Mouse (Mus musculus) intestine, postnatal 0 days (tissue): ENCODE results near the gene Dab1. TPM values are rescaled to one million over a fixed set of nuclear protein-coding genes. Genes with fewer than 3 reads are reported as not detected.

ENCODE experiments used
- ATAC-seq: fragments of 200-750 bp; cut with Nextera tagmentation; 2 replicates; pipeline ENCODE4 v1.8.0; 2017; ENCODE audit warnings: mild to moderate bottlenecking, moderate TSS enrichment, moderate library complexity
- H3K27ac ChIP-seq: fragments of 300-500 bp; sonication (generic); 2 replicates; pipeline ENCODE4 v1.5.1; 2014; ENCODE audit warnings: mild to moderate bottlenecking, low read depth, low read length, moderate library complexity
- H3K27me3 ChIP-seq: fragments of 300-500 bp; sonication (generic); replicated peaks from 2 replicates; pipeline ENCODE4 v1.6.1; 2014; ENCODE audit warnings: low read length, mixed read lengths; ENCODE audit not compliant: control insufficient read depth, insufficient read depth
- H3K36me3 ChIP-seq: fragments of 300-500 bp; sonication (generic); 2 replicates; pipeline ENCODE4 v1.6.1; 2014; ENCODE audit warnings: mild to moderate bottlenecking, moderate library complexity; ENCODE audit not compliant: control insufficient read depth, insufficient read depth
- H3K4me1 ChIP-seq: fragments of 300-500 bp; sonication (generic); replicated peaks from 2 replicates; pipeline ENCODE4 v1.6.1; 2014; ENCODE audit warnings: antibody characterized with exemption, low read length, mixed read lengths; ENCODE audit not compliant: control insufficient read depth, insufficient read depth
- H3K4me2 ChIP-seq: fragments of 300-500 bp; sonication (generic); replicated peaks from 2 replicates; pipeline ENCODE4 v1.6.1; 2014; ENCODE audit warnings: low read depth, mild to moderate bottlenecking, moderate library complexity
- H3K4me3 ChIP-seq: fragments of 300-500 bp; sonication (generic); 2 replicates; pipeline ENCODE4 v1.5.1; 2014; ENCODE audit warnings: low read depth, low read length
- H3K9ac ChIP-seq: fragments of 300-500 bp; sonication (generic); 2 replicates; pipeline ENCODE4 v1.6.1; 2014; ENCODE audit warnings: mild to moderate bottlenecking, low read depth, low read length
- H3K9me3 ChIP-seq: fragments of 300-500 bp; sonication (generic); 2 replicates; pipeline ENCODE4 v1.6.1; 2016; ENCODE audit warnings: mixed run types; ENCODE audit not compliant: control insufficient read depth
- CTCF ChIP-seq: sonication (generic); IDR thresholded peaks from 2 replicates; pipeline ENCODE4 v1.5.1; 2016; ENCODE audit warnings: low read depth, mild to moderate bottlenecking, control low read depth, antibody characterized with exemption, moderate library complexity
- WGBS: fragments of 180-500 bp; shearing (Covaris S2); extraction: QIAGEN DNeasy Blood & Tissue Kit; methylation state at CpG from one replicate; pipeline ENCODE4 v1.1.7; 2014; 5-methylcytosine and 5-hydroxymethylcytosine counted together
- polyA plus RNA-seq: library from polyadenylated mRNA; unstranded; fragments of >200 nt; fragmentation: Nextera tagmentation; extraction: Ambion mirVana; gene quantifications from 2 replicates; pipeline ENCODE4 v1.2.1, GENCODE M21; 2015

The Dab1 gene
- polyA plus RNA-seq, 1 experiment from 2014 or later: 61.3 TPM

DNA sequence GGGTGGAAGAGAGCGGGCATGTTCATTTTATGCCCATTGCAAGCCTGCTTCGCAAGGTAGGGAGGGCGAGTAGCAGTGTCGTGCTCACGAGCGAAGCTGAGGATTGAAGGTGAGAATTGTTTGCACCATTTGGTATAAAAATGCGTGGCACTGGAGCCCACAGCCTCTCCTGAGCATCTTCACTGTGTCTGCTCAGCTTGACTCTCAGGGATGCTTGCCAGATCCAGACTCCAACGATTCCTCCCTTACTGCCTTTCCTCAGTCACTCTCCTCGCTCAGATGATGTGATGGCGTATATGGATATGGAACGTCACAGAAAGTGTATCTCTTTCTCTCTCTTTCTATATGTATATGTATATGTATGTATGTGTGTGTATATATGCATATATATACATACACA, 813.0 kb downstream of the Dab1 start:
- Histone ChIP-seq H3K27ac (no peak overlapping the region), H3K4me2 (no peak overlapping the region), H3K27me3 (no peaks in the 10 kb centered on the region), H3K9me3 (no peaks in the 10 kb centered on the region), H3K4me3 (no peak overlapping the region), H3K9ac (no peak overlapping the region), H3K36me3 (no peaks in the 10 kb centered on the region), H3K4me1 (no peaks in the 10 kb centered on the region)
- WGBS: 94% methylated on average over 11 of the region's 11 CpGs
- TF ChIP-seq CTCF: no peak
- ATAC-seq: no peak

DNA sequence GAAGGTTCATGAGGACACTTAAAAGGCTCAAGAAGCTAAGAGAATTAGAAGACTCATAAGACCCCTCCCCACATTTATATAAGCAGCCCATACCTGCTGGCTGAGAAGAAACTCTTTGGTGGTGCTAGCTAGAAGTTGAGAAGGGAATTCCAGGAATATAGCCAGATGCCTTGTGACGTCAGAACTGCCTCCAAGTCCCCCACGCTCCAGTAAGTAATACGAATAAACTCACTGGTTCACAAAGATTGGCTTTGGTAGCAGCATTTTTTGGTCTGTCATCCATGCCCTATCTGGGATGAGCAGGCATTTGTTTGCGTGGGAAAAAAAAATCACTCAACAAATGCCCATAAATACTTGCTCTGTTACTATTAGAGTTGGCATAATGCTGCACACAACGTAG, 816.6 kb downstream of the Dab1 start:
- 91% methylated on average over 5 of the region's 5 CpGs for WGBS
- ATAC-seq: no peak
- no peak for TF ChIP-seq CTCF
- H3K9ac ChIP-seq: no peak overlapping the region
- H3K27ac ChIP-seq: no peak overlapping the region
- H3K4me2 ChIP-seq: no peak overlapping the region
- no peak overlapping the region for H3K4me3 ChIP-seq
- no peaks in the 10 kb centered on the region for H3K9me3 ChIP-seq
- H3K27me3 ChIP-seq: no peaks in the 10 kb centered on the region
- H3K36me3 ChIP-seq: no peaks in the 10 kb centered on the region
- no peaks in the 10 kb centered on the region for H3K4me1 ChIP-seq

DNA sequence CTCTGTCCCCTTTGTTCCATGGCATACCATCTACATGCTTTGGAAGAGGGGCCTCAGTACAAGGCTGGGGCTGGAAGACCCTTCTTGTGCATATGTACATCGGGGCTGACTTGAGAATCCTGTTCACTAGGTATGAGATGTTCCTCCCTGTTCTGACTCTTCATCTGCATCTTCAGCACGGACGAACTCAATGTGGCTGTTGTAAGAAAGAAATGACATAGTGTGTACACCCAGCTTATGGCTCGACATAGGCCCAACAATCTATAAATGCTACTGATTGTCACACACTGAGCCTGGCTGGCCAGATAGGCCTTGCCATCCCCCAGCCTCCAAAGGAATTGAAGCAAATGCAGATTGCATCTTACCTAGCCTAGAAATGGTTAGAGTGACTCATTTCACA, 817.3 kb downstream of the Dab1 start:
- Histone ChIP-seq H3K27ac (no peak overlapping the region), H3K4me3 (no peak overlapping the region), H3K9me3 (no peaks in the 10 kb centered on the region), H3K27me3 (no peaks in the 10 kb centered on the region), H3K4me2 (no peak overlapping the region), H3K36me3 (no peaks in the 10 kb centered on the region), H3K9ac (no peak overlapping the region), H3K4me1 (no peaks in the 10 kb centered on the region)
- no peak for TF ChIP-seq CTCF
- ATAC-seq: no peak
- 91% methylated on average over 4 of the region's 4 CpGs for WGBS

GRCm38 (mm10) chr4:104438730-104439129, 819.6 kb downstream of the Dab1 start:
- Histone ChIP-seq H3K9ac (no peak overlapping the region), H3K4me3 (no peak overlapping the region), H3K4me2 (no peak overlapping the region), H3K9me3 (no peaks in the 10 kb centered on the region), H3K27ac (no peak overlapping the region), H3K27me3 (no peaks in the 10 kb centered on the region), H3K4me1 (no peaks in the 10 kb centered on the region), H3K36me3 (no peaks in the 10 kb centered on the region)
- WGBS: 81% methylated on average over 4 of the region's 4 CpGs
- ATAC-seq: no peak
- TF ChIP-seq CTCF: no peak

DNA sequence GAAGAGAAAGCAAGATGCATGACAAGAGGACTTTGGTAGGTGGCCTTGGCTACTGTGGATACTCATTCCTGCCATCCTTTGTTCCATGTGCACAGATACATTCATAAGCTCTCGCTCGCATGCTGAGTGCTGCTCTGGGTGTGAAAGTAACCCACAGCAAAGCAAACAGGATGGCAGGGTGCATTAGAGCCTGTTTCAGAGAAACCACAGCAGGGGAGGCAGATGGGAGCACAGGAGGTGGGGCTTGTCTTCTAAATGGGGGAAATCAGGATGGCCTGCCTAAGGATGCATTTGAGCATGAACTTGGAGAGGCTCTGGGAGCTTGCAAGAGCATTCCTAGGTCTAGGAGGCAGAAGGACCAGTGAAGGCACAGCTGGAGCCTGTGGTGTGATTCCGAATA, 820.5 kb downstream of the Dab1 start:
- WGBS: 87% methylated on average over 3 of the region's 3 CpGs
- no peaks in the 10 kb centered on the region for H3K4me1 ChIP-seq
- H3K36me3 ChIP-seq: no peaks in the 10 kb centered on the region
- H3K4me3 ChIP-seq: no peak overlapping the region
- H3K9me3 ChIP-seq: no peaks in the 10 kb centered on the region
- H3K27me3 ChIP-seq: no peaks in the 10 kb centered on the region
- H3K9ac ChIP-seq: no peak overlapping the region
- no peak for TF ChIP-seq CTCF
- no peak for ATAC-seq
- H3K4me2 ChIP-seq: no peak overlapping the region
- no peak overlapping the region for H3K27ac ChIP-seq

GRCm38 (mm10) chr4:104442925-104443747, 824.0 kb downstream of the Dab1 start:
- H3K36me3 ChIP-seq: no peaks in the 10 kb centered on the region
- TF ChIP-seq CTCF: no peak
- no peak for ATAC-seq
- H3K4me1 ChIP-seq: no peaks in the 10 kb centered on the region
- H3K27me3 ChIP-seq: no peaks in the 10 kb centered on the region
- no peak overlapping the region for H3K9ac ChIP-seq
- no peaks in the 10 kb centered on the region for H3K9me3 ChIP-seq
- H3K4me3 ChIP-seq: no peak overlapping the region
- no peak overlapping the region for H3K4me2 ChIP-seq
- WGBS: 70% methylated on average over 10 of the region's 10 CpGs
- no peak overlapping the region for H3K27ac ChIP-seq
